Mouse (Mus musculus) right cerebral cortex, adult 2 months (tissue): ENCODE results near the gene Wwtr1.

Experiments
- DNase-seq, 2 experiments: peaks; one replicate each; pipeline ENCODE4 v3.0.0; 2021 to 2022; ENCODE audit warnings: low spot score in 2 of 2

The Wwtr1 gene

GRCm38 (mm10) chr3:57575660-57576055, at the start of gene Wwtr1:
Gene Wwtr1, minus strand, starts transcription at chr3:57575910.
- peak; percentile 51 to 60 for DNase-seq

- no peak for DNase-seq
Measured at GRCm38 (mm10) chr3:57619718-57620117, 44.0 kb upstream of the Wwtr1 start.

DNA sequence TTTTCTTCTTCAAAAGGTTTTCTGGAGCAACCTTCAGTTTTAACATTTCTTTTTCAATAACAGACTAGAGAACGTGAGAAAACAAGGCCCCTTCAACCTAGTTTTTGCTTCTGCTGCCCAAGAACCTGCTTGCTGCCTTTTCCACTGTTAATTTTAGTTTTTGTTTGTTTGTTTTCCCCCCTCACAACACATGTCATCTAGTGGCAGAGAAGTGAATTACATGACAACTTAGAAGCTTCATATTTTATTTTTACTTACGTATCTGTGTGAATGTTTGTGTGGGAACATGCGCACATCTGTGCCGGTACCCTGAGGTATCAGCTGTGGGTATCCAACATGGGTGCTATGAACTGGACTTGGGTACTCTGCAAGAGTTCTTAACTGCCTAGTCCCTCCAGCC, 39.9 kb upstream of the Wwtr1 start:
- no peak for DNase-seq

DNA sequence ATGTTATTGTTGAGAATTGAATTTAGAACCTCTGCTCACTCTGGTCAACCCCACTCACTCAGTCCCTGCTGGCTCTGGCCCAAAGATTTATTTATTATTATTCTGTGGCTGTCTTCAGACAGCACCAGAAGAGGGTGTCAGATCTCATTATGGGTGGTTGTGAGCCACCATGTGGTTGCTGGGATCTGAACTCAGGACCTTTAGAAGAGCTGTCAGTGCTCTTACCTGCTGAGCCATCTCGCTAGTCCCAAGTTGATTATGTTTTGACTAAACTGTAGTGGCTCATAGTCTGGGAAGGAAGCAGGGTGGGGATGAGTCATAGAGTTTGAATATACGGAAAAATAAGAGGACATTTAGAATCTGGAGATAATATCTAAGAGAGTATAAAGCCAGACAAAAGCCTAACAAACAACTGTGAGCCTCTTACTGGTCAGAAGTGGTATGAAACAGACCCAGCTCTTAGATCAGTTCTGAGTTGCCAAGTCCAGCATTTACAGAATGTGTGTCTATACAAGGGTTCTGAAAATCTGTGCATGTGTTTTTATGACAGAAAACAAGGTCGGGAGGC, 36.8 kb upstream of the Wwtr1 start:
- DNase-seq, result no peak

DNA sequence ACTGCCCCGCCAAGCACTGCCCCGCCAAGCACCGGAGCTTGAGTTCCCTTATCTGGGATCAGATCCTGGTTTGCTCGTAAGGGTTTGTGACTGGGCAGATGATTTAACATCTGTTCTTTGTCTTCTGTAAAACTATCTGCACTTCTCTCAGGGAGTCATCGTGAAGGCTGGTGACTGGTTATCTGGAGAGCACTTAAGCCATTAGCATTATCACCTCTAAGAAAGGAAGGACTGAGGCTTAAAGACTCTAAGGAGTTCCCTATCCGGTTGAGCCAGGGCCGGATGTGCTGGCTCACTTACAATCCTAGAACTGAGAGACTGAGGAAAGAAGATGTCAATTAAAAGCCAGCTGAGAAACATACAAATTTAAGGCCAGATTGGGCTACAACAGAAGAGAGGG, 36.1 kb upstream of the Wwtr1 start:
- DNase-seq, result no peak

DNA sequence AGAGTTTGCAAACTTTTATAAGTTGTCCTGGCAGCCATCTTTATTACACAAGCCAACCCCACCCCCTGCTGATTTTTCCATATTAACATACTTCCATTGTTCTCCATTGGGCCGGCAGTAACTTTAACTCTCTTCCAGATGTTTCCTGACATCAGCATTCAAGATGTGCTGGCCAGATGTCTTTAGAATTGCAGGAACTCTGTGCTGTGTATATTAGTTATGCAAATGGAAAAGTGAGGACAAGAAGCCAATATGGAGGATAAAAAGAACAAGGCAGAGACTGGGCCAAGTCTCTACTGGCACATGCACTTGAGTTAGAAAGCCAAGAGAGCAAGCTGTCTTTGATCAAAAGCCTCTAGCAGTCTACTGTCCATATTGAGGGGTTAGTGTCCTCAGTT, 28.9 kb upstream of the Wwtr1 start:
- no peak for DNase-seq

GRCm38 (mm10) chr3:57603891-57604617, 28.3 kb upstream of the Wwtr1 start:
- DNase-seq, result no peak

DNA sequence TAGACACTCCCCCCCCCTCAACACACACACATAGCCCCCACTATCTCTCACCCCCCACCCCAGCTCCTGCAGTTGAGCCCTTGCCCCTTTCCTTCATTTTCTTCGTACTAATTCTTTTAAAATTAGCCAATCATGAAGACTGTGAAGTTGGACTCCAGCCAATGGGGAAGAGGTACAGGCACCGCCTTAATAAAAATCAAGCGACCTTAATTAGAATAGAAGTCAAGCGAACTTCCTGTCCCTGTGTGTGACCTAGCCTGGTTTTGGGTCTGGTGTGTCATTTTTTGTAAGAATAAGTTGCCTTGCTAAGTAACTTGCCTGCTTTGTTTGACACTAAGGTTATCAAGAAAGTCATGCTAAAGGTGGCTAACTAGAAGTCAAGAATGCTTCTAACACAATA, 26.9 kb upstream of the Wwtr1 start:
- DNase-seq, result no peak

DNA sequence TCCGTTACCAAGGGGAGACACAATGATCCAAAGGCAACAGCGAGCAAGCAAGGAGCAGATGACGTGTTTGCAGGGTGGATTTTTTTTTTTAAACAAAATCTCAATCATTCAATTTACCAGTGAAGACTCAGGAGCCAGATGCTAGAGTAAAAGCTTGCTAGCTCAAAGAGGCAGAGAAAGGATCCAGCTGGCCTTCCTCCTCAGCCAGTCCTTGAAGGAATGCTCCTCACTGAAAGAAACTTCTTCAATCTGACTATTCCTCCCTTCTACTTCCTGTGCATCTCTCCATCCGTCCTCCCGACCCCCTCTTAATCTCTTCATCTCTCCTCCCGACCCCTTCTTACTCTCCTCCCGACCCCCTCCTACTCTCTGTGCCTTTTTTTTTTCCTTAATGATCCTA, 20.9 kb upstream of the Wwtr1 start:
- DNase-seq, result no peak

GRCm38 (mm10) chr3:57595506-57595905, 19.8 kb upstream of the Wwtr1 start:
- DNase-seq, result no peak

GRCm38 (mm10) chr3:57585967-57586366, 10.3 kb upstream of the Wwtr1 start:
- no peak for DNase-seq

- no peak for DNase-seq
Measured at GRCm38 (mm10) chr3:57583533-57583932, 7.8 kb upstream of the Wwtr1 start.

- DNase-seq, result no peak
Measured at GRCm38 (mm10) chr3:57580426-57581195, 4.9 kb upstream of the Wwtr1 start.

- peak; percentile 15 to 17 for DNase-seq
Measured at GRCm38 (mm10) chr3:57576056-57576824, 530 bp upstream of the Wwtr1 start.

- peak; percentile 26 to 35 for DNase-seq
Measured at GRCm38 (mm10) chr3:57574885-57575659, 638 bp downstream of the Wwtr1 start.

- DNase-seq, result no peak
Measured at GRCm38 (mm10) chr3:57573898-57574570, 1.7 kb downstream of the Wwtr1 start.

- DNase-seq, result no peak
Measured at GRCm38 (mm10) chr3:57572331-57572975, 3.3 kb downstream of the Wwtr1 start.

DNA sequence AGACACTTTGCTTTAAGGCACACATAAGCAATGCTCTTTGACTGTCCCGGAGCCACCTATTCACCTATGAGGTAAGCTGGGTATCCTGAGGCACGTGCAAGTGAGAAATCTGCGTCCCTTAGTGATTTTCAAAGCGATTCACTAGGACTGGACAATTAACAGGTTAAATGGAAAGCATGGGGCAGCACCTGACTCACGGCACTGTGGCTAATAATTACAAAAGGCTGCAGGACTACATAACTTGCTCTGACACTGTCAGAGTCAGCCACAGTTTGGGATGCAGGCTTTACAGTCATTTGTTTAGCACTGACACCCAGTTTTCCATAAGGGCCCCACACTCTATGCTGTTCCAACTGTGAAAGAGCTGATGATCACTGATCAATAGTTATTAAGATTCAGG, 9.1 kb downstream of the Wwtr1 start:
- no peak for DNase-seq

GRCm38 (mm10) chr3:57563627-57564026, 12.1 kb downstream of the Wwtr1 start:
- DNase-seq, result no peak

- DNase-seq, result no peak
Measured at GRCm38 (mm10) chr3:57562996-57563506, 12.7 kb downstream of the Wwtr1 start.
